Mouse (Mus musculus) right cerebral cortex, postnatal 10 days (tissue): ENCODE data around the gene Thrap3.
"Not testable (repeated sequence)": the region's sequence is repeated elsewhere in the genome, so short reads cannot be mapped to it uniquely, and the experiment has no call there.

Source experiments
- DNase-seq, 2 experiments: peaks; one replicate each; pipeline ENCODE4 v3.0.0; 2021; ENCODE audit warnings: low spot score in 2 of 2

Thrap3 gene

DNA sequence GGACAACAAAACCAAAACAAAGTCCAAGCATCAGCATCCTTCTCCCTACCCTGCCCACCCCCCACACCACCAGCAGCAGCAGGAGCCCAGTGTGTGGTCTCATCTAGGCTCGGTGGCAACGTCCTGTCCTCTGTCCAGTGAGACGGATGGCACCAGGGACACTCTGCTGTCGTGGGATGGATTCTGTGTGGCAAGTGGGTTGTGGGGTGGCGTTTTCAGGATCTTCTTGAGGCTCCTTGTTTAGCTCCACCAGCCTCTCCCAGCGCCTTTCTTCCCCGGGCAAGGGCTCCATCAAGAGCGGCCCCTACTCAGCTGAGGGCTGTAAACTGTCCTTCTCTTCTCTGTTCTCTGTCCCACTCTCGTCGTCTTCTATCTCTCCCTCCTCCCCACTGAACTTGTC, 37.5 kb downstream of the Thrap3 start:
- DNase-seq: not testable (repeated sequence)

DNA sequence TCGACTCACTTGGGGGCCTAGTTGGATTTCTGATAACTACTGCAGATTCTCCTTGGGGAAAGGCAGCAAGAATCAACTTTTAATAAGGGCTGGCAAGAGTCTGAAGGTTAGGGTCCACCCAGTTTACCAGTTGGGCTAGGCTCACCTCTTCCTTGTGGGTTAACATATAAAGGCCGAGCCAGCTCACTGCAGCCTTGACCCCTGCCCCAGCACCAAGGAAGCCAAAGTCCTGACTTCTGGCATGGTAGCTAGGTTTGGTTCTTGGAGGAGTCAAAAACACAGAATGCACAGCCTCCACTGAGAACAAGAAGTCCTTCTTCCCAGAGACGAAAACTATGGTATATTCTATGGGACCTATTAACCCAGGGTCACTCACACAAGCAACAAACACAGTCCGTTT, 38.9 kb downstream of the Thrap3 start:
- no peak for DNase-seq

GRCm38 (mm10) chr4:126163067-126163659, 39.4 kb downstream of the Thrap3 start, which contains the start of gene Sh3d21:
TSS of gene Sh3d21 (minus strand) at chr4:126163491.
- no peak for DNase-seq

GRCm38 (mm10) chr4:126162544-126163066, 40.0 kb downstream of the Thrap3 start:
- peak; percentile 91 to 93 for DNase-seq

- no peak for DNase-seq
Observed at GRCm38 (mm10) chr4:126161986-126162385, 40.6 kb downstream of the Thrap3 start.

DNA sequence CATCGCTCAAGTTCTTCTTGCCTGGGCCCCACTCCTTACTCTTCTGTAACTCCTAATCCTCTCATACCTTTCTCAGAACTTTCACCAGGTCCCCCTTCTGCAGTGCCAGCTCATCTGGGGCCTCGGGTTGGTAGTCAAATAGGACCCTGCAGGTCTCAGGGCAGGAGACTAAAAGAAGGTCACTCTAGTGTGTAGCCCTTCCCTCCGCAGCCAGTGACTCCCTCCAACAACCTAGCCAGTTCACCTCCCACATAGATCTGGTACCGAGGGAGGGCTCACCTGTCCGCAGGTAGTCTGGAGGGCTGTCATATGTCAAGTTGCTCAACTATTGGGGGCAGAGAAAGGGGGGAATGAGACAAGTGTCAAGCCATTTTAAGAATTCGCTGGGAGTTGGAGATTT, 41.1 kb downstream of the Thrap3 start:
- DNase-seq: no peak

GRCm38 (mm10) chr4:126160981-126161380, 41.6 kb downstream of the Thrap3 start:
- DNase-seq: no peak

- peak; percentile 73 to 75 for DNase-seq
Observed at GRCm38 (mm10) chr4:126159455-126159854, 43.1 kb downstream of the Thrap3 start.

GRCm38 (mm10) chr4:126157562-126157961, 45.0 kb downstream of the Thrap3 start:
- no peak for DNase-seq

GRCm38 (mm10) chr4:126156617-126157016, 45.9 kb downstream of the Thrap3 start:
- DNase-seq: no peak

- DNase-seq: no peak
Observed at GRCm38 (mm10) chr4:126155869-126156268, 46.7 kb downstream of the Thrap3 start.

DNA sequence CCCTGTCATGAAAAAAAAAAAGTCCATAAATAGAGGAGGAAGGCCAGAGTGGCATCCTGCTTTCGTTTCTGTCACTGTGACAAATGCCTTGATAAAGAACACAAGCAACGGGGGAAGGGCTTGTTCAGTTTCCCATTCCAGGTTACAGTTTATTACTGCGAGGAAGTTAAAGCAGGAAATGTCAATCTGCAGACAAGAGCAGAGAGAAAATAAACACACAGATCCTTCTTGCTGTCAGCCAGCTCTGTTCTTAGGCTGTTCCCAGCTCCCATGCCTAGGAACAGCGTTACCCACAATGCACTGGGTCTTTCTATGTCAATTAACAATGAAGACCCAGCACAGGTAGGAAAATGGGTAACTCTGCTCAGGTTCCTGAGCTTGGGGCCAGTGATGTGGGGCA, 47.4 kb downstream of the Thrap3 start:
- no peak for DNase-seq

GRCm38 (mm10) chr4:126152864-126153263, 49.7 kb downstream of the Thrap3 start:
- DNase-seq: no peak

- DNase-seq: no peak
Observed at GRCm38 (mm10) chr4:126151701-126152440, 50.7 kb downstream of the Thrap3 start.

GRCm38 (mm10) chr4:126150949-126151320, 51.6 kb downstream of the Thrap3 start:
- DNase-seq: no peak

GRCm38 (mm10) chr4:126150297-126150948, 52.1 kb downstream of the Thrap3 start:
- DNase-seq: no peak

- no peak for DNase-seq
Observed at GRCm38 (mm10) chr4:126149798-126150197, 52.8 kb downstream of the Thrap3 start.

DNA sequence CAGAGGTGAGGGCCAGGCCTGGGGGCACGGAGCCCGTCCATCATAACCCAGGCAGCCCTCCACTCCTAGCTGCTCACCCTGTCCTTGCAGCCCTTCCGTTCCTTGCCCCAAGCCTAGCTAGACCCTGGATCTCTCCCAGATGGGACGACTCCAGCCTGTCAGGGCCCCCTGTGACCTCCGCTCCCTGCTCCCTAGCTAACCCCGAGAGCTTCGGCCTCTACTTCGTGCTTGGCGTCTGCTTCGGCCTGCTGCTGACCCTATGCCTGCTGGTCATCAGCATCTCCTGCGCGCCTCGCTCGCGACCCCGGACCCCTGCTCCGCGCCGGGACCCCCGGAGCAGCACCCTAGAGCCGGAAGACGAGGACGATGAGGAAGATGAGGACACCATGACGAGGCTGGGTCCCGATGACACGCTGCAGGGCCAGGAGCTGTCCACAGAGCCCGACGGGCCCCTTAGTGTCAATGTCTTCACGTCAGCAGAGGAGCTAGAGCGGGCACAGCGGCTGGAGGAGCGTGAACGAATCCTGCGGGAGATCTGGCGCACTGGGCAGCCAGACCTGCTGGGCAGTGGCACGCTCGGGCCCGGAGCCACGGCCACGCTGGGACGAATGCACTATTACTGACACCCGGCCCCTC, 53.4 kb downstream of the Thrap3 start:
- DNase-seq: no peak

DNA sequence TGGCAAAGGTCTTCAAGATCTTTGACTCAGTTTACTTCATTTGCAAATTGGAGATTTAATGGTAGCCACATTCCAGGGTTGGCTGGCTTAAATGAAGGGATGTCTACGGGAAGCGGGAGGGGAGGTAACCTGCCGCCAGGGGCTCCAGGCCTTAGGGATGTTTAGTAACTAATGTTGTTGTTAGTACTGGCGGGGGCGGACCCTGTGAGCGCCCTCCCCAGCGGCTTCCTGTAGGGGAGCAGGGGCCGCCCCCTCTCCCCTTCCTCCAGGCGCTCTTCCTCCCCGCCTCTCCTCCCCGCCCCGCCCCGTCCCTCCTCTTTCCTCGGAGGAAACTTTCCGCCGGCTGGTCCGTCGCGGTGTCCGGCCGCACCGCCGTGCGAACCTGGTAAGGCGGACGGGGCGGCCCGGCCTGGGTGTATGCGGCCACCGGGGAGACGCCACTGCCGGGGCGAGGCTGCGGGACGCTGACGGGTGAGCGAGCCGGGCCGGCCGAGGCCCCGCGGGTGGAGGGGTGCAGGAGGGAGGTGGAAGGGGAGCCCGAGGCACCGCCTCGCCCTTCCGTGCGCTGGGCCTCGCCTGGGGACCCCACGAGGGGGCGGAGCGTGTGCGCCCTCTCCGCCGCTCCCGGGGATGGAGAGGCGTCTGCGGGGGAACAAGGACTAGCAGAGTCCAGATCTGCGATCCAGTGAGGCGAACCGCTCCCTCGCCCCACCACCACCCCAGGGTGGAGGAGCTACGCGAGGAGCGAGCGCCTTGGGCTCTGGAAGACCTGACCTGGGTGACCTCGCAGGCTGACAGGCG, 54.2 kb downstream of the Thrap3 start:
- DNase-seq: no peak

GRCm38 (mm10) chr4:126147533-126148160, 54.9 kb downstream of the Thrap3 start, which contains the start of gene Eva1b:
TSS of gene Eva1b (plus strand) at chr4:126147744.
- DNase-seq: no peak
